ENCODE assay signal across 9 mouse cellular contexts in genomic region chr7:101504507-101504906, GRCm38 (mm10).
A peak's percentile ranks its signal among the peaks of the same experiment; 100 is the strongest.
DNase-seq lines count a peak whose midpoint lies in the region; ATAC-seq and TF ChIP-seq lines count a peak whose summit lies in the region.
"Had no signal": no experiment of that assay in that cellular context is flagged by ENCODE, and none has a peak within 500 bp of the region (broad histone marks: within the 10 kb centered on the region; RNA-seq: fewer than 3 reads in every experiment).

No protein-coding gene starts in this region.

- 7% methylated on average over 24 of the region's 24 CpGs for WGBS in heart, embryonic 13.5 days
- WGBS in forebrain, postnatal 0 days = 13% methylated on average over 24 of the region's 24 CpGs
- WGBS in limb, embryonic 14.5 days = 11% methylated on average over 24 of the region's 24 CpGs

- no peaks in the 10 kb centered on the region; the same call in 1 of the 2 replicates for H3K9me3 ChIP-seq in heart, embryonic 13.5 days
- H3K9me3 ChIP-seq in forebrain, postnatal 0 days (ENCODE audit: low read length) = no peaks in the 10 kb centered on the region
- no peaks in the 10 kb centered on the region for H3K9me3 ChIP-seq in limb, embryonic 14.5 days (ENCODE audit: control insufficient read depth, low read length)

- no peak for ATAC-seq in heart, embryonic 13.5 days (ENCODE audit: extremely low read depth, insufficient number of reproducible peaks, low FRiP score, low TSS enrichment)
- ATAC-seq in forebrain, postnatal 0 days = peak; percentile 40; the same call in 1 of the 2 replicates
- ATAC-seq in limb, embryonic 14.5 days (ENCODE audit: low FRiP score, low read depth) = no peak
- ATAC-seq in monocyte, adult 5-6 weeks (replicated peaks; ENCODE audit: insufficient number of reproducible peaks, low FRiP score, low TSS enrichment, poor library complexity, severe bottlenecking) = peak; percentile 52; the same call in 1 of the 2 replicates
- ATAC-seq: Patski had no signal

- peak overlapping the region; percentile 41 for H3K4me3 ChIP-seq in heart, embryonic 13.5 days
- H3K4me3 ChIP-seq in forebrain, postnatal 0 days (ENCODE audit: low read depth, low read length) = 0 out of 2 replicates have a peak overlapping the region, but pooled peaks have one; percentile 6
- peak overlapping the region; percentile 26 for H3K4me3 ChIP-seq in limb, embryonic 14.5 days (replicated peaks; ENCODE audit: low read length)

- peak overlapping the region; percentile 65 for H3K4me2 ChIP-seq in heart, embryonic 13.5 days
- H3K4me2 ChIP-seq in forebrain, postnatal 0 days (ENCODE audit: low read depth) = peak overlapping the region; percentile 37
- peak overlapping the region; percentile 46 for H3K4me2 ChIP-seq in limb, embryonic 14.5 days (replicated peaks; ENCODE audit: low read depth, low read length, severe bottlenecking)

- intact Hi-C loops in left cerebral cortex, postnatal 4 days (cut with DNase I) = loop anchor here (5.0 kb wide), 1 partner anchor 33 kb away; no protein-coding TSS in a partner anchor

- DNase-seq in heart, adult 18-20 months = no peak
- DNase-seq in ZHBTc4 (ENCODE audit: low read depth, low spot score) = peak; percentile 56
- no peak for DNase-seq in forebrain, postnatal 0 days
- DNase-seq in limb, embryonic 14.5 days (ENCODE audit: low spot score) = no peak
- DNase-seq in left cerebral cortex, postnatal 4 days = no peak
- no peak for DNase-seq in layer of hippocampus, adult 9-11 months

- no peak for TF ChIP-seq CTCF in forebrain, postnatal 0 days (IDR thresholded peaks at IDR 0.05; ENCODE audit: low read depth)

- H3K9ac ChIP-seq in heart, embryonic 13.5 days = peak overlapping the region; percentile 65
- H3K9ac ChIP-seq in forebrain, postnatal 0 days = 0 out of 2 replicates have a peak overlapping the region, but pooled peaks have one; percentile 14
- H3K9ac ChIP-seq in limb, embryonic 14.5 days (ENCODE audit: low read depth, low read length, severe bottlenecking) = peak overlapping the region; percentile 28; the same call in 1 of the 2 replicates

- TF ChIP-seq POLR2A in limb, embryonic 14.5 days (IDR thresholded peaks at IDR 0.05; ENCODE audit: borderline replicate concordance, extremely low read depth, insufficient read depth, insufficient read length) = no peak

- peaks cover 60% of the 10 kb centered on the region for H3K27me3 ChIP-seq in heart, embryonic 13.5 days (replicated peaks)
- no peaks in the 10 kb centered on the region for H3K27me3 ChIP-seq in forebrain, postnatal 0 days (ENCODE audit: insufficient read depth, low read length)
- peaks cover 20% of the 10 kb centered on the region for H3K27me3 ChIP-seq in limb, embryonic 14.5 days (ENCODE audit: control insufficient read depth, insufficient read depth, low read length)
- H3K27me3 ChIP-seq: Patski had no signal

- no peak overlapping the region for H3K27ac ChIP-seq in heart, embryonic 13.5 days (replicated peaks)
- no peak overlapping the region for H3K27ac ChIP-seq in forebrain, postnatal 0 days (ENCODE audit: low read depth, low read length)
- H3K27ac ChIP-seq in limb, embryonic 14.5 days (replicated peaks; ENCODE audit: low read depth, low read length) = no peak overlapping the region

- no peaks in the 10 kb centered on the region for H3K36me3 ChIP-seq in heart, embryonic 13.5 days
- peaks cover 38% of the 10 kb centered on the region for H3K36me3 ChIP-seq in forebrain, postnatal 0 days (ENCODE audit: insufficient read depth)
- no peaks in the 10 kb centered on the region for H3K36me3 ChIP-seq in limb, embryonic 14.5 days (ENCODE audit: control insufficient read depth, insufficient read depth, low read length)

- H3K4me1 ChIP-seq in heart, embryonic 13.5 days = peaks cover 15% of the 10 kb centered on the region
- H3K4me1 ChIP-seq in forebrain, postnatal 0 days (ENCODE audit: insufficient read depth) = no peaks in the 10 kb centered on the region
- no peaks in the 10 kb centered on the region; the same call in 1 of the 2 replicates for H3K4me1 ChIP-seq in limb, embryonic 14.5 days (ENCODE audit: control insufficient read depth, insufficient read depth, low read length)

Comparison
In these comparisons a context has a peak if more than half of its experiments do, and no peak if none do; other contexts are left out.
1. ATAC-seq: peak in forebrain, postnatal 0 days (single experiment) and monocyte, adult 5-6 weeks (single experiment); none in heart, embryonic 13.5 days (single experiment) and limb, embryonic 14.5 days (single experiment).
2. H3K9ac ChIP-seq: peak in every context shown above with its lines; median percentile 65 in heart, embryonic 13.5 days; 28 in limb, embryonic 14.5 days; 14 in forebrain, postnatal 0 days.
3. Peak in every context shown above with its lines, with median percentiles within 50 percentile points of each other: H3K4me2 ChIP-seq and H3K4me3 ChIP-seq.